Mouse (Mus musculus): Measurements from ENCODE around the gene Lrrc3.

DNA sequence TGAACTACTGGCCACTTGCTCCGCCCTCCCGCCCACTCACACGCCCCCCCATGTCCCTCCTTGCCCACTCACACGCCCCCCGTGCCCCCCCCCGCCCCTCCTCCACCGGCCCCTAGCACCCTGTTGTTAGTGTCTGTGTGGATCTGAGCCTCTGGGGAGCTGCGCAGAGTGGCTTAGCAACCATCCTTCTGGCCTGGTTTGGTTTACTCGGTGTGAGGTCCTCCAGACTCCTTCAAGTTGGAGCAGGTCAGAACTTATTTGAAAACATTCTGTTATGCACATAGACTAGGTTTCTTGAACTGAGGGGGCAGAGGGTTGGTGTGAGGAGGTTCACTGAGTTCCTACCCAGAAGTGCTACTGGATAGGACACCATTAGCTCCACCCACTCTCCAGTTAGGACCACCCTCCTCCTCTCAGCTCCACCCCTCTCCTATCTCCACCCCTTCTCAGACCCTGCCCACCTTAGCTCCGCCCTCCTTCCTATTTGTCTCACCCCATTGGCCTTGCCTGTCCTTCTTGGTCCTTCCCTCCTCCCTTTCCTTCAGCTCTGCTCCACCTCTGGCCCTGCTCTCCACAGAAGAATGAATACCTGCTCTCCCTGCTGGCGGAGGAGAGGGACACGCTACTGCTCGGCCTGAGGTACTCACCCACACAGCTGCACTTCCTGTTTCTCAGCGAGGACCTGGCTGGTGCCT is 38.1 kb downstream of the Lrrc3 start:
- TF ChIP-seq POLR2A (IDR thresholded peaks at IDR 0.05; ENCODE audit: insufficient read depth, low read length), result no peak
- TF ChIP-seq EP300 (IDR thresholded peaks at IDR 0.05; ENCODE audit: insufficient read depth, low read depth, low read length), result no peak
